Mouse (Mus musculus) testis, postnatal 10 days (tissue): ENCODE measurements at regions not wholly inside any gene's neighbourhood (a gene's known extent, or its start where the extent isn't known, plus 50 kb on each side); places are given as distances from the start of the nearest gene placed in this dataset.
A peak's percentile ranks its signal among the peaks of the same experiment; 100 is the strongest.

Source experiments
- DNase-seq: peaks from one replicate; pipeline ENCODE4 v3.0.0; 2021; ENCODE audit warnings: low spot score

- no peak for DNase-seq
Measured at GRCm38 (mm10) chr15:56136420-56136970, 1340.9 kb downstream of the Slc22a22 start.

GRCm38 (mm10) chr15:56128029-56128428, 1349.4 kb downstream of the Slc22a22 start:
- DNase-seq, result no peak

GRCm38 (mm10) chr15:56119287-56120065, 1357.9 kb downstream of the Slc22a22 start:
- no peak for DNase-seq

- DNase-seq, result no peak
Measured at GRCm38 (mm10) chr15:56108313-56108712, 1369.1 kb downstream of the Slc22a22 start.

- no peak for DNase-seq
Measured at GRCm38 (mm10) chr15:56107719-56108118, 1369.7 kb downstream of the Slc22a22 start.

- no peak for DNase-seq
Measured at GRCm38 (mm10) chr15:56100133-56100735, 1377.2 kb downstream of the Slc22a22 start.

GRCm38 (mm10) chr15:56077838-56078567, 1399.4 kb downstream of the Slc22a22 start:
- DNase-seq, result no peak

GRCm38 (mm10) chr15:56077081-56077480, 1400.3 kb downstream of the Slc22a22 start:
- DNase-seq, result no peak

- no peak for DNase-seq
Measured at GRCm38 (mm10) chr15:56076680-56077079, 1400.7 kb downstream of the Slc22a22 start.

- no peak for DNase-seq
Measured at GRCm38 (mm10) chr15:56069511-56069910, 1407.9 kb downstream of the Slc22a22 start.

- no peak for DNase-seq
Measured at GRCm38 (mm10) chr15:56067214-56067613, 1410.2 kb downstream of the Slc22a22 start.

- no peak for DNase-seq
Measured at GRCm38 (mm10) chr15:56066540-56066939, 1410.9 kb downstream of the Slc22a22 start.

- DNase-seq, result no peak
Measured at GRCm38 (mm10) chr15:56065872-56066534, 1411.4 kb downstream of the Slc22a22 start.

GRCm38 (mm10) chr15:56062576-56062975, 1414.8 kb downstream of the Slc22a22 start:
- no peak for DNase-seq

GRCm38 (mm10) chr15:56061326-56061725, 1416.1 kb downstream of the Slc22a22 start:
- DNase-seq, result no peak

- DNase-seq, result no peak
Measured at GRCm38 (mm10) chr15:56050716-56051115, 1426.7 kb downstream of the Slc22a22 start.

- DNase-seq, result no peak
Measured at GRCm38 (mm10) chr15:56047832-56048231, 1429.6 kb downstream of the Slc22a22 start.

GRCm38 (mm10) chr15:56046679-56047532, 1430.5 kb downstream of the Slc22a22 start:
- peak; percentile 80 for DNase-seq

GRCm38 (mm10) chr15:56045510-56046245, 1431.7 kb downstream of the Slc22a22 start:
- DNase-seq, result no peak

- no peak for DNase-seq
Measured at GRCm38 (mm10) chr15:56043282-56043681, 1434.1 kb downstream of the Slc22a22 start.
